Comparison of ENCODE assay signal across 17 mouse cellular contexts in the genomic region with DNA sequence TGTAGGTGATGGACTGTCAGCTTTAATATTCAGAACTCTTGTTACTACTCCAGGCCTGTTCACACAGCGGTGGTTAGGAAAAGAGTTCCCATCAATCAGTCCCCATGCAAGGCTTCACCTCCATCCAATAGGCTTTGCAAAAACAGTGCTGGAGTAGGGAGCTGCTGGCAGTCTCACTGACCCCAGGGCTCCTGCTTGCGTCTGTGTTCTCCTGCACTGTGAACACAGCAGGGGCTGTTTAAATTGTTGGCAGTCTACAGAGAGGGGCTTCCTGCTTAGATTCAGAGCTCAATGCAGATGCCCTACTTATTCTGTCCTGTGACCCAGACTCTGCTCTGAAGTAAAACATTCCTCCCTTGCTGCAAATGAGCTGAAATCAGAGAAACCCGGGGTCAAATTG.
"Had no signal": no experiment of that assay in that cellular context is flagged by ENCODE, and none has a peak within 500 bp of the region (broad histone marks: within the 10 kb centered on the region; RNA-seq: fewer than 3 reads in every experiment).

No protein-coding gene starts in this region.

- H3K4me2 ChIP-seq: limb, embryonic 12.5 days; liver, embryonic 13.5 days; lung, embryonic 15.5 days; neural tube, embryonic 13.5 days had no signal

- H3K9me3 ChIP-seq: limb, embryonic 12.5 days; liver, embryonic 13.5 days; lung, embryonic 15.5 days; megakaryocyte, embryonic 14.5 days; neural tube, embryonic 13.5 days had no signal

- H3K4me3 ChIP-seq: limb, embryonic 12.5 days; liver, embryonic 13.5 days; lung, embryonic 15.5 days; megakaryocyte, embryonic 14.5 days; neural tube, embryonic 13.5 days had no signal

- H3K27me3 ChIP-seq: limb, embryonic 12.5 days; liver, embryonic 13.5 days; lung, embryonic 15.5 days; megakaryocyte, embryonic 14.5 days; neural tube, embryonic 13.5 days had no signal

- H3K9ac ChIP-seq: limb, embryonic 12.5 days; liver, embryonic 13.5 days; liver, postnatal 0 days; lung, embryonic 15.5 days; neural tube, embryonic 13.5 days had no signal

- H3K36me3 ChIP-seq: limb, embryonic 12.5 days; liver, embryonic 13.5 days; lung, embryonic 15.5 days; neural tube, embryonic 13.5 days had no signal

- ATAC-seq: liver, postnatal 0 days had no signal

- H3K4me1 ChIP-seq: lung, embryonic 15.5 days had no signal

- H3K27ac ChIP-seq: kidney, postnatal 0 days; limb, embryonic 12.5 days; liver, embryonic 13.5 days; lung, embryonic 15.5 days; macrophage; neural tube, embryonic 13.5 days had no signal

- DNase-seq: kidney, adult 11 months; kidney, adult 9 months; kidney, postnatal 36 days; layer of hippocampus, adult 9-11 months; layer of hippocampus, postnatal 36 days; liver; liver, embryonic 13.5 days; liver, postnatal 0 days; lung, postnatal 14 days; right cerebral cortex, adult 18-20 months; right cerebral cortex, postnatal 25 days had no signal
